9 mouse cellular contexts compared by ENCODE assay signal in genomic region chr7:49523115-49523445, GRCm38 (mm10).
A peak's percentile ranks its signal among the peaks of the same experiment; 100 is the strongest.
DNase-seq lines count a peak whose midpoint lies in the region; ATAC-seq and TF ChIP-seq lines count a peak whose summit lies in the region.
"Had no signal": no experiment of that assay in that cellular context is flagged by ENCODE, and none has a peak within 500 bp of the region (broad histone marks: within the 10 kb centered on the region; RNA-seq: fewer than 3 reads in every experiment).

No protein-coding gene starts in this region.

- no peak for TF ChIP-seq CTCF in liver, postnatal 0 days (IDR thresholded peaks at IDR 0.05; ENCODE audit: low read depth)

- H3K9me3 ChIP-seq in heart, embryonic 13.5 days: no peaks in the 10 kb centered on the region
- no peaks in the 10 kb centered on the region for H3K9me3 ChIP-seq in ES-E14 (ENCODE audit: control insufficient read depth, insufficient read depth, low read depth, low read length)
- no peaks in the 10 kb centered on the region for H3K9me3 ChIP-seq in hindbrain, embryonic 11.5 days (ENCODE audit: control insufficient read depth, low read length)
- H3K9me3 ChIP-seq in liver, postnatal 0 days (ENCODE audit: low read length): no peaks in the 10 kb centered on the region

- WGBS in heart, embryonic 13.5 days: 11% methylated on average over 4 of the region's 4 CpGs
- WGBS in hindbrain, embryonic 11.5 days: 12% methylated on average over 4 of the region's 4 CpGs
- 33% methylated on average over 4 of the region's 4 CpGs for WGBS in liver, postnatal 0 days (ENCODE audit: insufficient replicate concordance)

- intact Hi-C loops in heart, postnatal 14 days (cut with DNase I): no loop called here
- intact Hi-C loops in left cerebral cortex, postnatal 36 days (cut with DNase I): loop anchor here (5.0 kb wide), 1 partner anchor 36 kb away; no protein-coding TSS in a partner anchor

- ATAC-seq in heart, embryonic 13.5 days (ENCODE audit: extremely low read depth, insufficient number of reproducible peaks, low FRiP score, low TSS enrichment): peak; percentile 45
- 0 out of 2 replicates have a peak, but pooled peaks have one; percentile 7 for ATAC-seq in hindbrain, embryonic 11.5 days (ENCODE audit: low FRiP score)
- no peak for ATAC-seq in liver, postnatal 0 days
- ATAC-seq: CD4-positive, CD25-positive, alpha-beta regulatory T cell, adult 4 months had no signal

- peaks cover 76% of the 10 kb centered on the region for H3K4me1 ChIP-seq in heart, embryonic 13.5 days
- H3K4me1 ChIP-seq in ES-E14 (ENCODE audit: control insufficient read depth in 2 of 2, insufficient read depth in 2 of 2, low read length in 2 of 2, poor library complexity in 1 of 2): peaks cover 10 to 27% of the 10 kb centered on the region in 2 experiments; a peak in 3 of 4 replicates
- peaks cover 11% of the 10 kb centered on the region; the same call in 1 of the 2 replicates for H3K4me1 ChIP-seq in hindbrain, embryonic 11.5 days (replicated peaks; ENCODE audit: control insufficient read depth, insufficient read depth, low read length)
- peaks cover 34% of the 10 kb centered on the region for H3K4me1 ChIP-seq in liver, postnatal 0 days (ENCODE audit: insufficient read depth)

- no peaks in the 10 kb centered on the region for H3K27me3 ChIP-seq in heart, embryonic 13.5 days (replicated peaks)
- H3K27me3 ChIP-seq in hindbrain, embryonic 11.5 days (ENCODE audit: control insufficient read depth, insufficient read depth, low read length): no peaks in the 10 kb centered on the region
- no peaks in the 10 kb centered on the region for H3K27me3 ChIP-seq in liver, postnatal 0 days (ENCODE audit: insufficient read depth, low read length)

- H3K27ac ChIP-seq in heart, embryonic 13.5 days (replicated peaks): peak overlapping the region; percentile 91
- H3K27ac ChIP-seq in ES-E14 (ENCODE audit: insufficient read depth, low read depth, low read length, poor library complexity, severe bottlenecking): no peak overlapping the region
- no peak overlapping the region for H3K27ac ChIP-seq in hindbrain, embryonic 11.5 days (ENCODE audit: low read depth, low read length)
- H3K27ac ChIP-seq in liver, postnatal 0 days (ENCODE audit: low read depth): 0 out of 2 replicates have a peak overlapping the region, but pooled peaks have one; percentile 31

- peak overlapping the region; percentile 62 for H3K4me3 ChIP-seq in heart, embryonic 13.5 days
- H3K4me3 ChIP-seq in ES-E14 (ENCODE audit: insufficient read depth in 1 of 2, low read depth in 1 of 2, low read length in 2 of 2, poor library complexity in 1 of 2, severe bottlenecking in 1 of 2): peak overlapping the region; percentile 37 to 38; a peak in 2 of 4 replicates
- H3K4me3 ChIP-seq in hindbrain, embryonic 11.5 days (ENCODE audit: low read depth, low read length): peak overlapping the region; percentile 28; the same call in 1 of the 2 replicates
- H3K4me3 ChIP-seq in liver, postnatal 0 days (ENCODE audit: low read depth, low read length): no peak overlapping the region; the same call in 1 of the 2 replicates

- H3K36me3 ChIP-seq in heart, embryonic 13.5 days: no peaks in the 10 kb centered on the region
- no peaks in the 10 kb centered on the region for H3K36me3 ChIP-seq in ES-E14 (ENCODE audit: control insufficient read depth, insufficient read depth, low read length, poor library complexity, severe bottlenecking)
- H3K36me3 ChIP-seq in hindbrain, embryonic 11.5 days (ENCODE audit: control insufficient read depth, insufficient read depth, low read length): no peaks in the 10 kb centered on the region
- H3K36me3 ChIP-seq in liver, postnatal 0 days (replicated peaks; ENCODE audit: insufficient read depth, low read length): no peaks in the 10 kb centered on the region

- in situ Hi-C loops in ES-E14 (cut with MboI; ENCODE audit: low sequenced_read_pairs in 2 of 2, unreplicated experiment in 2 of 2): no loop called here

- no peak for DNase-seq in heart, postnatal 14 days
- DNase-seq in ES-E14 (ENCODE audit: low read depth, low spot score): no peak
- DNase-seq in hindbrain, embryonic 11.5 days (ENCODE audit: low spot score): no peak
- no peak for DNase-seq in liver, postnatal 0 days
- DNase-seq in spleen, postnatal 10 days (ENCODE audit: low spot score in 2 of 2): no peak
- no peak for DNase-seq in left cerebral cortex, postnatal 36 days (ENCODE audit: low spot score in 2 of 2)
- no peak for DNase-seq in testis, postnatal 14 days (ENCODE audit: low spot score)

- no peak for TF ChIP-seq EP300 in liver, postnatal 0 days (IDR thresholded peaks at IDR 0.05; ENCODE audit: low read depth)

- peak overlapping the region; percentile 71 for H3K4me2 ChIP-seq in heart, embryonic 13.5 days
- H3K4me2 ChIP-seq in hindbrain, embryonic 11.5 days (replicated peaks; ENCODE audit: low read depth, low read length): peak overlapping the region; percentile 50
- peak overlapping the region; percentile 67 for H3K4me2 ChIP-seq in liver, postnatal 0 days (ENCODE audit: low read depth, low read length)

- peak overlapping the region; percentile 87 for H3K9ac ChIP-seq in heart, embryonic 13.5 days
- H3K9ac ChIP-seq in ES-E14 (ENCODE audit: insufficient read depth, low read depth, low read length, poor library complexity, severe bottlenecking): no peak overlapping the region
- no peak overlapping the region for H3K9ac ChIP-seq in hindbrain, embryonic 11.5 days (ENCODE audit: low read depth, low read length)
- no peak overlapping the region for H3K9ac ChIP-seq in liver, postnatal 0 days (replicated peaks)

TF ChIP-seq in ES-E14, 5 proteins besides CTCF, POLR2A, EP300 and RAD21:
- no peak for TF ChIP-seq HCFC1 (IDR thresholded peaks at IDR 0.05; ENCODE audit: borderline replicate concordance, insufficient read depth, low read length)

Comparison
In these comparisons a context has a peak if more than half of its experiments do, and no peak if none do; other contexts are left out.
1. H3K27ac ChIP-seq: peak in heart, embryonic 13.5 days (single experiment) and liver, postnatal 0 days (single experiment); none in ES-E14 (single experiment) and hindbrain, embryonic 11.5 days (single experiment).
2. Peak in every context shown above with its lines, with median percentiles within 50 percentile points of each other: H3K4me2 ChIP-seq.